Mouse (Mus musculus): Measurements from ENCODE around the gene Tap1. TPM values are rescaled to one million over a fixed set of nuclear protein-coding genes. Genes with fewer than 3 reads are reported as not detected.
A peak's percentile ranks its signal among the peaks of the same experiment; 100 is the strongest.
"Not testable (repeated sequence)": the region's sequence is repeated elsewhere in the genome, so short reads cannot be mapped to it uniquely, and the experiment has no call there.

The Tap1 gene
- total RNA-seq, 2 experiments from 2014 or later = 45.4 to 89.7 TPM

GRCm38 (mm10) chr17:34224816-34225215 lies 37.5 kb downstream of the Tap1 start:
- no peak for ATAC-seq (replicated peaks; ENCODE audit: poor library complexity, severe bottlenecking)

GRCm38 (mm10) chr17:34225426-34225825 lies 38.1 kb downstream of the Tap1 start:
- no peak for ATAC-seq (replicated peaks; ENCODE audit: poor library complexity, severe bottlenecking)

- ATAC-seq (replicated peaks; ENCODE audit: poor library complexity, severe bottlenecking) = not testable (repeated sequence)
These were observed 38.6 kb downstream of the Tap1 start for GRCm38 (mm10) chr17:34225911-34226310.

- not testable (repeated sequence) for ATAC-seq (replicated peaks; ENCODE audit: poor library complexity, severe bottlenecking)
These were observed 43.6 kb downstream of the Tap1 start for GRCm38 (mm10) chr17:34230971-34231370.

- not testable (repeated sequence) for ATAC-seq (replicated peaks; ENCODE audit: poor library complexity, severe bottlenecking)
These were observed 44.7 kb downstream of the Tap1 start for GRCm38 (mm10) chr17:34232021-34232420.

GRCm38 (mm10) chr17:34234926-34235325 lies 47.6 kb downstream of the Tap1 start:
- ATAC-seq (replicated peaks; ENCODE audit: poor library complexity, severe bottlenecking) = peak; percentile 90

GRCm38 (mm10) chr17:34236691-34237090 lies 49.3 kb downstream of the Tap1 start:
- ATAC-seq (replicated peaks; ENCODE audit: poor library complexity, severe bottlenecking) = no peak

GRCm38 (mm10) chr17:34237741-34238140 lies 50.4 kb downstream of the Tap1 start:
- no peak for ATAC-seq (replicated peaks; ENCODE audit: poor library complexity, severe bottlenecking)

GRCm38 (mm10) chr17:34238706-34239105 lies 51.4 kb downstream of the Tap1 start, which contains the start of gene H2-Ob:
Gene H2-Ob, plus strand, starts transcription at chr17:34238903.
- ATAC-seq (replicated peaks; ENCODE audit: poor library complexity, severe bottlenecking) = 0 out of 2 replicates have a peak, but pooled peaks have one; percentile 18

GRCm38 (mm10) chr17:34239601-34240041 lies 52.3 kb downstream of the Tap1 start:
- peak; percentile 71 for ATAC-seq (replicated peaks; ENCODE audit: poor library complexity, severe bottlenecking)

GRCm38 (mm10) chr17:34240366-34240765 lies 53.0 kb downstream of the Tap1 start:
- no peak for ATAC-seq (replicated peaks; ENCODE audit: poor library complexity, severe bottlenecking)

GRCm38 (mm10) chr17:34240916-34241315 lies 53.6 kb downstream of the Tap1 start:
- ATAC-seq (replicated peaks; ENCODE audit: poor library complexity, severe bottlenecking) = no peak

- no peak for ATAC-seq (replicated peaks; ENCODE audit: poor library complexity, severe bottlenecking)
These were observed 57.3 kb downstream of the Tap1 start for GRCm38 (mm10) chr17:34244656-34245055.

Other genes with a start within 250 kb of the Tap1 start
- 177 and 226 TPM in 2 replicates for gene Pfdn6, start 247.2 kb upstream of the Tap1 start, total RNA-seq (2014; fragmentation: Nextera tagmentation)
- gene Pfdn6, start 247.2 kb upstream of the Tap1 start, total RNA-seq (2017) = 149 and 168 TPM in 2 replicates
- gene Wdr46, start 246.9 kb upstream of the Tap1 start, total RNA-seq (2014; fragmentation: Nextera tagmentation) = 41.4 and 56.6 TPM in 2 replicates
- 48.6 and 53.9 TPM in 2 replicates for gene Wdr46, start 246.9 kb upstream of the Tap1 start, total RNA-seq (2017)
- 3.2 and 3.3 TPM in 2 replicates for gene B3galt4, start 236.1 kb upstream of the Tap1 start, total RNA-seq (2014; fragmentation: Nextera tagmentation)
- 3.2 and 4.0 TPM in 2 replicates for gene B3galt4, start 236.1 kb upstream of the Tap1 start, total RNA-seq (2017)
- gene Vps52, start 231.7 kb upstream of the Tap1 start, total RNA-seq (2014; fragmentation: Nextera tagmentation) = 38.4 and 39.2 TPM in 2 replicates
- gene Vps52, start 231.7 kb upstream of the Tap1 start, total RNA-seq (2017) = 18.6 and 19.2 TPM in 2 replicates
- gene Rps18, start 231.6 kb upstream of the Tap1 start, total RNA-seq (2014; fragmentation: Nextera tagmentation) = 4,404 and 5,660 TPM in 2 replicates
- gene Rps18, start 231.6 kb upstream of the Tap1 start, total RNA-seq (2017) = 1,485 and 1,727 TPM in 2 replicates
- gene H2-K1, start 187.2 kb upstream of the Tap1 start, total RNA-seq (2014; fragmentation: Nextera tagmentation) = 1,023 and 1,149 TPM in 2 replicates
- 564 and 822 TPM in 2 replicates for gene H2-K1, start 187.2 kb upstream of the Tap1 start, total RNA-seq (2017)
- 14.5 and 19.8 TPM in 2 replicates for gene Ring1, start 162.9 kb upstream of the Tap1 start, total RNA-seq (2014; fragmentation: Nextera tagmentation)
- gene Ring1, start 162.9 kb upstream of the Tap1 start, total RNA-seq (2017) = 9.9 and 14.0 TPM in 2 replicates
- 35.4 and 67.3 TPM in 2 replicates for gene H2-Ke6, start 159.5 kb upstream of the Tap1 start, total RNA-seq (2014; fragmentation: Nextera tagmentation)
- gene H2-Ke6, start 159.5 kb upstream of the Tap1 start, total RNA-seq (2017) = 27.1 and 30.1 TPM in 2 replicates
- gene Slc39a7, start 155.9 kb upstream of the Tap1 start, total RNA-seq (2014; fragmentation: Nextera tagmentation) = 41.0 and 56.8 TPM in 2 replicates
- gene Slc39a7, start 155.9 kb upstream of the Tap1 start, total RNA-seq (2017) = 99.8 and 103 TPM in 2 replicates
- gene Rxrb, start 155.7 kb upstream of the Tap1 start, total RNA-seq (2014; fragmentation: Nextera tagmentation) = 51.0 and 55.4 TPM in 2 replicates
- 40.5 and 47.2 TPM in 2 replicates for gene Rxrb, start 155.7 kb upstream of the Tap1 start, total RNA-seq (2017)
- gene Col11a2, start 148.1 kb upstream of the Tap1 start, total RNA-seq (2014; fragmentation: Nextera tagmentation) = 2.1 and 3.4 TPM in 2 replicates
- 1.2 and 3.4 TPM in 2 replicates for gene Col11a2, start 148.1 kb upstream of the Tap1 start, total RNA-seq (2017)
- gene H2-Oa, start 95.2 kb upstream of the Tap1 start, total RNA-seq (2014; fragmentation: Nextera tagmentation) = 6.4 and 15.0 TPM in 2 replicates
- gene H2-Oa, start 95.2 kb upstream of the Tap1 start, total RNA-seq (2017) = 1.7 and 7.6 TPM in 2 replicates
- gene H2-DMa, start 68.0 kb upstream of the Tap1 start, total RNA-seq (2014; fragmentation: Nextera tagmentation) = 97.2 and 116 TPM in 2 replicates
- 40.2 and 41.8 TPM in 2 replicates for gene H2-DMa, start 68.0 kb upstream of the Tap1 start, total RNA-seq (2017)
- gene Brd2, start 64.9 kb upstream of the Tap1 start, total RNA-seq (2014; fragmentation: Nextera tagmentation) = 165 and 218 TPM in 2 replicates
- 273 and 284 TPM in 2 replicates for gene Brd2, start 64.9 kb upstream of the Tap1 start, total RNA-seq (2017)
- gene H2-DMb2, start 44.2 kb upstream of the Tap1 start, total RNA-seq (2014; fragmentation: Nextera tagmentation) = 3.2 and 3.6 TPM in 2 replicates
- gene H2-DMb2, start 44.2 kb upstream of the Tap1 start, total RNA-seq (2017) = 3.8 and 7.1 TPM in 2 replicates
- gene H2-DMb1, start 34.5 kb upstream of the Tap1 start, total RNA-seq (2014; fragmentation: Nextera tagmentation) = 55.3 and 56.9 TPM in 2 replicates
- 47.9 and 48.5 TPM in 2 replicates for gene H2-DMb1, start 34.5 kb upstream of the Tap1 start, total RNA-seq (2017)
- 144 and 147 TPM in 2 replicates for gene Psmb9, start 211 bp downstream of the Tap1 start, total RNA-seq (2014; fragmentation: Nextera tagmentation)
- 103 and 141 TPM in 2 replicates for gene Psmb9, start 211 bp downstream of the Tap1 start, total RNA-seq (2017)
- gene Psmb8, start 10.2 kb downstream of the Tap1 start, total RNA-seq (2014; fragmentation: Nextera tagmentation) = 391 and 417 TPM in 2 replicates
- gene Psmb8, start 10.2 kb downstream of the Tap1 start, total RNA-seq (2017) = 462 and 464 TPM in 2 replicates
- gene Tap2, start 16.0 kb downstream of the Tap1 start, total RNA-seq (2014; fragmentation: Nextera tagmentation) = 23.2 and 40.2 TPM in 2 replicates
- gene Tap2, start 16.0 kb downstream of the Tap1 start, total RNA-seq (2017) = 62.7 and 69.6 TPM in 2 replicates
- gene H2-Ob, start 51.4 kb downstream of the Tap1 start, total RNA-seq (2014; fragmentation: Nextera tagmentation) = 8.3 and 13.9 TPM in 2 replicates
- 2.1 and 2.3 TPM in 2 replicates for gene H2-Ob, start 51.4 kb downstream of the Tap1 start, total RNA-seq (2017)
- 15.3 and 35.8 TPM in 2 replicates for gene H2-Ab1, start 70.1 kb downstream of the Tap1 start, total RNA-seq (2014; fragmentation: Nextera tagmentation)
- 32.7 and 40.7 TPM in 2 replicates for gene H2-Ab1, start 70.1 kb downstream of the Tap1 start, total RNA-seq (2017)
- 2.4 and 6.9 TPM in 2 replicates for gene H2-Aa, start 100.3 kb downstream of the Tap1 start, total RNA-seq (2014; fragmentation: Nextera tagmentation)
- 2.4 and 4.8 TPM in 2 replicates for gene H2-Aa, start 100.3 kb downstream of the Tap1 start, total RNA-seq (2017)
- not detected in 2 replicates for gene H2-Eb1, start 118.3 kb downstream of the Tap1 start, total RNA-seq (2014; fragmentation: Nextera tagmentation)
- gene H2-Eb1, start 118.3 kb downstream of the Tap1 start, total RNA-seq (2017) = 2.6 TPM in 2 replicates
- gene H2-Eb2, start 138.1 kb downstream of the Tap1 start, total RNA-seq (2014; fragmentation: Nextera tagmentation) = not detected in 2 replicates
- gene H2-Eb2, start 138.1 kb downstream of the Tap1 start, total RNA-seq (2017) = not detected in 2 replicates
- not detected in 2 replicates for gene Btnl2, start 167.3 kb downstream of the Tap1 start, total RNA-seq (2014; fragmentation: Nextera tagmentation)
- not detected in 2 replicates for gene Btnl2, start 167.3 kb downstream of the Tap1 start, total RNA-seq (2017)
- gene Btnl1, start 189.6 kb downstream of the Tap1 start, total RNA-seq (2014; fragmentation: Nextera tagmentation) = not detected in 2 replicates
- gene Btnl1, start 189.6 kb downstream of the Tap1 start, total RNA-seq (2017) = not detected in 2 replicates
- not detected in 2 replicates for gene BC051142, start 211.3 kb downstream of the Tap1 start, total RNA-seq (2014; fragmentation: Nextera tagmentation)
- gene BC051142, start 211.3 kb downstream of the Tap1 start, total RNA-seq (2017) = 0.21 TPM in 1 of 2 replicates, not detected in the other

Measured in granulocyte monocyte progenitor cell, adult 5-6 weeks (primary cell).